Comparison of ENCODE assay signal across 8 mouse cellular contexts in the genomic region with DNA sequence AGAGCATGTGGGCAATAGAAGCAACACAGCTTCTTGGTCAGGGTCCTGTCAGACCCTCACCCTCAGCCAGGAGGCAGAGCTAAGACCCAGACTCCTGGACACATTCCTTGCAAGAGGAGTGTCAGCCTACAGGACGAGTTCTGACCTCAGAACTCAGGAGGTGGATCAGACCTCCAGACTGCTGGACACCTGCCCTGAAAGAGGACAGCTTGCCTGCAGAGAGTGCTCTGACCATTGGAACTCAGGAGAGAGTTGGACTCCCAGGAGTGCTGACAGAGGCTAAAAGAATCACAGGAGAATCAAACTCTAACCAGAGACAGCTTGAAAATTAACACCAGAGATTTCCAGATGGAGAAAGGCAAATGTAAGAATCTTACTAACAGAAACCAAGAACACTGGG.
A peak's percentile ranks its signal among the peaks of the same experiment; 100 is the strongest.
DNase-seq lines count a peak whose midpoint lies in the region; TF ChIP-seq lines count a peak whose summit lies in the region.
"Not testable (repeated sequence)": the region's sequence is repeated elsewhere in the genome, so short reads cannot be mapped to it uniquely, and the experiment has no call there.

No protein-coding gene starts in this region.

- TF ChIP-seq POLR2A in kidney, adult 2 months (IDR thresholded peaks at IDR 0.05; ENCODE audit: low read depth, low read length), result not testable (repeated sequence)

- not testable (repeated sequence) for H3K36me3 ChIP-seq in kidney, adult 2 months (ENCODE audit: control insufficient read depth, insufficient read depth, low read length)

- 44% methylated on average over 1 of the region's 1 CpGs for WGBS in kidney, adult 2 months

- DNase-seq in heart, adult 11 months, result peak; percentile 52
- DNase-seq in kidney, adult 11 months, result peak; percentile 14
- peak; percentile 3 for DNase-seq in kidney, adult 18-20 months
- DNase-seq in kidney, adult 2 months, result peak; percentile 74
- peak; percentile 4 to 44 for DNase-seq in kidney, adult 8-10 months
- peak; percentile 69 for DNase-seq in kidney, adult 9 months
- peak; percentile 16 to 55 for DNase-seq in kidney, postnatal 25 days
- DNase-seq in kidney, postnatal 36 days, result peak; percentile 4 to 46

- H3K4me3 ChIP-seq in kidney, adult 2 months (ENCODE audit: insufficient read depth, low read depth, low read length), result not testable (repeated sequence)

- H3K27me3 ChIP-seq in kidney, adult 2 months (replicated peaks; ENCODE audit: control insufficient read depth, insufficient read depth, low read length), result not testable (repeated sequence)

- TF ChIP-seq CTCF in kidney, adult 2 months (conservative IDR thresholded peaks at IDR 0.05; ENCODE audit: insufficient read depth, insufficient read length, low read depth, low read length), result not testable (repeated sequence)

- H3K4me1 ChIP-seq in kidney, adult 2 months (ENCODE audit: control insufficient read depth, insufficient read depth, low read length), result not testable (repeated sequence)

- not testable (repeated sequence) for H3K27ac ChIP-seq in kidney, adult 2 months (ENCODE audit: insufficient read depth, low read depth, low read length)

Comparison
In these comparisons a context has a peak if more than half of its experiments do, and no peak if none do; other contexts are left out.
1. DNase-seq: peak in every context shown above with its lines; median percentile 74 in kidney, adult 2 months; 69 in kidney, adult 9 months; 52 in heart, adult 11 months; 36 in kidney, postnatal 25 days; 25 in kidney, postnatal 36 days; 24 in kidney, adult 8-10 months; 14 in kidney, adult 11 months; 3 in kidney, adult 18-20 months.